Mouse (Mus musculus) adrenal gland, adult 2 months (tissue): ENCODE results near the gene Nrn1l. TPM values are rescaled to one million over a fixed set of nuclear protein-coding genes. Genes with fewer than 3 reads are reported as not detected.

ENCODE experiments used
- DNase-seq: peaks from one replicate; pipeline ENCODE4 v3.0.0; 2021
- polyA plus RNA-seq: library from polyadenylated mRNA; depleted of rRNA; stranded (reverse); fragments of >200 nt; gene quantifications from 2 replicates; pipeline ENCODE4 v1.2.3, GENCODE M21; 2012
- total RNA-seq, 2 experiments: library from RNA; stranded (reverse); gene quantifications; 2 replicates each; pipeline ENCODE4 v1.2.3; 2021

The Nrn1l gene
- total and polyA plus RNA-seq, 3 experiments, result 1.3 to 4.6 (median 1.6) TPM

- DNase-seq, result no peak
These were observed 2.5 kb upstream of the Nrn1l start for GRCm38 (mm10) chr8:105890870-105891269.

- DNase-seq, result peak; percentile 25
These were observed 935 bp upstream of the Nrn1l start for GRCm38 (mm10) chr8:105892432-105892831.

GRCm38 (mm10) chr8:105897801-105898480 lies 4.6 kb downstream of the Nrn1l start:
- no peak for DNase-seq

GRCm38 (mm10) chr8:105900180-105900940 lies 7.0 kb downstream of the Nrn1l start, which contains the start of gene Pskh1:
Gene Pskh1, plus strand, starts transcription at chr8:105900441.
- DNase-seq, result peak; percentile 96

GRCm38 (mm10) chr8:105900941-105901616 lies 7.7 kb downstream of the Nrn1l start:
- no peak for DNase-seq

- no peak for DNase-seq
These were observed 26.0 kb downstream of the Nrn1l start for GRCm38 (mm10) chr8:105919390-105919789.

GRCm38 (mm10) chr8:105925123-105925522 lies 31.8 kb downstream of the Nrn1l start:
- DNase-seq, result no peak

- peak; percentile 89 for DNase-seq
These were observed 37.2 kb downstream of the Nrn1l start for GRCm38 (mm10) chr8:105930602-105931001.

GRCm38 (mm10) chr8:105931271-105931670 lies 37.9 kb downstream of the Nrn1l start:
- no peak for DNase-seq

- DNase-seq, result no peak
These were observed 39.2 kb downstream of the Nrn1l start for GRCm38 (mm10) chr8:105932525-105932924.

- DNase-seq, result no peak
These were observed 40.4 kb downstream of the Nrn1l start, which contains the start of gene Ctrl for GRCm38 (mm10) chr8:105933762-105934161. Gene Ctrl, minus strand, starts transcription at chr8:105933862.

GRCm38 (mm10) chr8:105935105-105935504 lies 41.7 kb downstream of the Nrn1l start:
- no peak for DNase-seq

GRCm38 (mm10) chr8:105935863-105936603 lies 42.7 kb downstream of the Nrn1l start:
- no peak for DNase-seq

GRCm38 (mm10) chr8:105936866-105937475 lies 43.6 kb downstream of the Nrn1l start:
- DNase-seq, result peak; percentile 95

- DNase-seq, result peak; percentile 77
These were observed 44.3 kb downstream of the Nrn1l start for GRCm38 (mm10) chr8:105937496-105938305.

GRCm38 (mm10) chr8:105938306-105938669 lies 44.9 kb downstream of the Nrn1l start, which contains the start of gene Psmb10:
Gene Psmb10, minus strand, starts transcription at chr8:105938444.
- peak; percentile 75 for DNase-seq

GRCm38 (mm10) chr8:105942026-105942425 lies 48.7 kb downstream of the Nrn1l start:
- DNase-seq, result no peak

- DNase-seq, result no peak
These were observed 49.2 kb downstream of the Nrn1l start for GRCm38 (mm10) chr8:105942542-105942941.

GRCm38 (mm10) chr8:105943321-105943739 lies 50.0 kb downstream of the Nrn1l start, which contains the start of gene Lcat:
Gene Lcat, minus strand, starts transcription at chr8:105943382.
- DNase-seq, result peak; percentile 37
